Mouse (Mus musculus): ENCODE results near the gene Lclat1.
"Not testable (repeated sequence)": the region's sequence is repeated elsewhere in the genome, so short reads cannot be mapped to it uniquely, and the experiment has no call there.

Lclat1 gene

DNA sequence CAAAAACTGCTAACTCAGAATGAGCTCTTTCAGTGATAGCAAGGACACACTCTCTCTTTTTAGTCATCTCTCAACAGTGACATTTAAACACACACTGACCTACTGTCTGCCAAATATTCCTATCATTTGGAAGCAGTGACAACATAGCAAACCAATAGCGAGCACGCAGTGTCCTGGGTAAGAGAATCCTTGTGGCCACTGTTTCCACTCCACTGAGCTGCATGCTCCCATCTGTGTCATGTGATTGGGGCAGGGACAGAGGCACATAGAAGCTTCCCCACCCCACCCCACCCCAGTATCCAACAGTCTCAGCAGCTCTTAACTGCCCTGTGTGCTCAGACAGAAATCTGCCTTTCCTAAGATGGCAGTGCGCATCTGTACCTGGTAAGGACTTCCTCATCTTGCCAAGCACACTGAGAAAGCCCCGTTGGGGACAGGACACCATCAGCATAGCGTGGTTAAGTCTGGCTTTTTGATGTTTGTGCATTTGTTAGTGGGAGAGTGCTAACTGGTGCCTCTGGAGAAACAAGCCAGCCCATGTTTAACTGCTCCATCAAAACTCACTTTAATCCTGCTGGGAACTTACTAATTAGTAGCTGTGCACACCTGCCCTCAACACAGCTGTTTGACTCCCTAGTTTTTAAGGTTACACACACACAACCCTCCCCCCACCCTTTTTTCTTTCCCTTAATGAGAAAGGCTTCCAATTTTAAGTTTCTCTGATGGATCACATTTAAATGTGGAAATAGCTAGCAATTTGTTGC lies 133.5 kb downstream of the Lclat1 start:
- no peak for DNase-seq (ENCODE audit: low spot score in 2 of 2)

DNA sequence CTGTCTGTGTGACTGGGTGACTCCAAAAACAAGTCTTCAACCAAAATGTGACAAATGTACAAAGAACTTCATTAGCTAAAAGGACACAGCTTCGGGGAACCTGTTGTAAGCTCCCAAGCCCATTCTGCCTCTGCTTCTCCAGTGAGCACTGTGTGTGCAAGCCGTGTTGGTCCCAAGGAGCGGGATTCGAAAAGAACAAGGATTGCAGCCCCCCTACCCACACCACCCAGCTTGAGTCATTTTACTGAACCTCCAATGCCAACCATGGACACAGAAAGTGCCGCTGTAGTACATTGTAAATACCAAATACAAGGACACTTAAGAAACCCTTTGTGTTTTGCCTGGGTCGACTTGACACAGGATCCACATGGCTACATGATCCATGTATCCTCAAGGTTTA lies 135.9 kb downstream of the Lclat1 start:
- DNase-seq (ENCODE audit: low spot score in 2 of 2): no peak

DNA sequence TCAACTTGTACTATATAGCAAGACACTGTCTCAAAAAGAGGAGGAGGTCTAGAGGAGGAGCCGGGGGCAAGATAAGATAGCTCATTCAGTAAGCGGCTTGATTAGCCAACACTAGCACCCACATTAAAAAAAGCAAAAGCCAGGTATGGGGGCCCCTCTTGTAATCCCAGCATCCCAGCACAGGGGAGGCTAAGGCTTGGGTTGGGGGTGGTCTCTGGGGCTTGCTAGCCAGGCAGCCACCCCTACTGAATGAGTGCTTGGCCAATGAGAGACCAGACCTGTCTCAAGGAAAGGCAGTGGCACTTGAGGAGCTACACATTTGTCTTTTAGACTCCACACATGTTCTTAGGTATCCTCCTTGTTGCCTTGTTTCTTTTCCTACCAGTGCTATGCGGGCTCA lies 136.8 kb downstream of the Lclat1 start:
- DNase-seq (ENCODE audit: low spot score in 2 of 2): no peak

DNA sequence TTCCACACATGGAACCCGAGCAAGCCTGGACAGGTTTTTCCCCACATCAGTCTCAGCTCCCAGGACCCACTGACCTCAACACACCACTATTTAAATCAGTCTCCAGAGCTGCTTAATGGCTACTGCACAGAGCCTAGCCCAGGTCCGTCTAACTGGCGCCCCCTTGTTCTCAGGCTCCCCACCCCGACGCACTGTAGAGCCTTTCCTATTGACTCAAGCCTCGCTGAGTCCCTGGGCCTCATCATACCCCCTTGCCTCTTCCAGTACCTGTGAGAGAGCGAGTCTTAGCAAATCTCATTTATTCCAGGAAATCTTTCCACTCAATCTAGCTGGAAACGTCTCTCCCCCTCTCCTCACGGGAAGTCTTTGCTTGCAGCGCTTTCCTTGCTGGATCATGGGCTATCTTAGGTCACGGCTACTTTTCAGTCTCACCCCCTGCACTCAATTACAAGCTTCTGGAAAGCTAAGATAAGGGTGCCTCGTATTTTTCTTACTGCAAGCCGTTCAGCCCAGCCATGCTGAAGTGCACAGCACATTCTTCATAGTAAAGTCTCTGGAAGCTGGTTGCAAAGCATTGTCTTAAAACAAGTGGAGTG lies 137.4 kb downstream of the Lclat1 start:
- DNase-seq (ENCODE audit: low spot score in 2 of 2): no peak

DNA sequence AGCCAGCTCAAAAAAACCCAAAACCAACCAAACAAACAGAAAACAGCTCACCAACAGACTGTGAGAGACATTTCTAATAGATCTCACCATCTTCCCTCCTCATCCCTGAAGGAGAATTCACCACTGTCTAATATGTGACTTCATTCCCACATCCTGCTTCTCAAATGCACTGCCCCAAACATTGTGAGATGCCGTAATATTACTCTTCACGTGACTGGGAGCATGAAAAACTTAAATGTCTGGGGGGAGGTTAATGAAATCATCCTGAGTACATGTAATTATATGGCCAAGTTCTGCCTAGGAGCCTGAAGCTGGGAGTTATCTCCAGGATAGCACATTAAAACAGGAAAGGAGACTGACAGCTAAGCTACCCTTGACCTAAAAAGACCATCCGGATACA lies 138.3 kb downstream of the Lclat1 start:
- no peak for DNase-seq (ENCODE audit: low spot score in 2 of 2)

DNA sequence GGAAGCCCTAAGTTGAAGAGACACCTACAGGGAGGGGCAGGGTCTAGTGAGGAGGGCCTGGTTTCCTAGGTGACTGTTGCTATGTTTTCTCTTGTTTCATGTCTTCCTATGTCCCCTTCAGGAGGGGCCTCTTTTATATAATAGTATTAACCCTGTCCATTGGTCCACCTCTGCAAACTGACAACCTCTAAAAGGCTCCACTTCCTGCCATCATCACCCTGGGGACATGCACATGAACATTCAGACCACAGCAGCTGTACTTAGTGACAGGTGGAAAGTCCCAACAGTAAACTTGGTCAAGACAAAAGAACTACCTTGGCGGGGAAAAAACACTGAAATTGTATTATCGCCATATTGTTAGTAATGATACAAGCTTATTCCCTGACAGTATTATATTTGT lies 139.1 kb downstream of the Lclat1 start:
- no peak for DNase-seq (ENCODE audit: low spot score in 2 of 2)

DNA sequence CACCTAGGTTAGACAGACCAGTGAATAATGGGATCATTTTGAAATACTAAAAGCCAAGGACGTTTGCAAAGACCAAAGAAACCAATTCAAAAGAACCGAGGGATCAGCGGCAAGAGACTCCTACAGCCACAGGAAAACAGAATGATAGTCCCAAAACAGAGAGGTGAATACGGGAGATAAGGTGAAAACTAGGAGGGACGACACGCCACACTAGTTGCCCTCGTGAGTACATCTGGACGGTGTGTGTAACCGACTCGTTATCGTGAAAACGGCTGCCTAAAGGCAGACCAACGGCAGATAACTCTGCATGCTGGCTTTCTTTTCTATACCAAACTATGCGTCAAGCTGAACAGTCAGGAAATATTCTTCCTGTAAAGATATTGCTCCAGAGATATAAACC lies 140.0 kb downstream of the Lclat1 start:
- no peak for DNase-seq (ENCODE audit: low spot score in 2 of 2)

DNA sequence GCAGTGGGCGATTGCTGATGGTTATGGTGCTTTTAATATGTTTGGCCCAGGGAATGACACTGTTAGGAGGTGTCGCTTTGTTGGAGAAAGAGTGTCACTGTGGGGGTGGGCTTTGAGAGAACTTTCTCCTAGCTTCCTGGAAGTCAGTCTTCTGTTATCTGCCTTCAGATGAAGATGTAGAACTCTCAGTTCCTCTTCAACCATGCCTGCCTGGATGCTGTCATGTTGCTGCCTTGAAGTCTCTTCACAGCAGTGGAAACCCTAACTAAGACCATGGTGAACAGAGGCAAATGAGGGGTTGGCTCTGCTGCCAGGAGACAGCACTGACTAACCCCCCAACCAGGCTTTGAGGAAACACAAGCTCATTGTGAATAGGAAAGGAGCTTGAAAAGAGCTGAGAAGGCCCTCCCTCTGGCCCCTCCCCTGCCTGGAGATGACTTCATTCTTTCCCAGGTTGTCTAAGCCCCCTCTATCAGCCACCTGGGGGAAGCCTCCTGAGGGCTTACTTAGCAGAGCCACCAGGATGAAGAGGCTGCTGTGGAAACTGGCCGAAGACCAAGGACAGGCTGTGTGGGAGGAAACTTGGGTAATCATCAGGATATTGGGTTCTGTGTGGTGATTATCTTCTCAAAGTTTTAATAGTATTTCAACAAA lies 142.8 kb downstream of the Lclat1 start:
- no peak for DNase-seq (ENCODE audit: low spot score in 2 of 2)

DNA sequence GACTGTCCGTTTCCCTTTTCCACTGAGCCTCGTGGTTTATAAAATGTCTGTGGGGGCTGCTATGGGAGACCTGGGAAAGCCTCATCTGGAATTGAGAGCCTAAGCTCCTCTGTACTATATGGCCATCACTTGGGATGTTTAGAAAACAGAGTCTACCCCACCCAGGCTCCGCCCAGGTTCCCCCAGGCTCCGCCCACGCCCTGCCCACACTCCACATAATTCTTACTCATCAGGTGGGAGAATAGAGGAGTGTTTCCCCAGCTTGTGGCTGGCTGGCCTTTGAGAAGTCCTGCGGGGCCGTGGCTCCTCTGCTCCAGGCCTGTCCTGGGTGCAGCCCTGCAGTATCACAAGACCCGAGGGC lies 143.3 kb downstream of the Lclat1 start:
- DNase-seq (ENCODE audit: low spot score in 2 of 2): no peak

DNA sequence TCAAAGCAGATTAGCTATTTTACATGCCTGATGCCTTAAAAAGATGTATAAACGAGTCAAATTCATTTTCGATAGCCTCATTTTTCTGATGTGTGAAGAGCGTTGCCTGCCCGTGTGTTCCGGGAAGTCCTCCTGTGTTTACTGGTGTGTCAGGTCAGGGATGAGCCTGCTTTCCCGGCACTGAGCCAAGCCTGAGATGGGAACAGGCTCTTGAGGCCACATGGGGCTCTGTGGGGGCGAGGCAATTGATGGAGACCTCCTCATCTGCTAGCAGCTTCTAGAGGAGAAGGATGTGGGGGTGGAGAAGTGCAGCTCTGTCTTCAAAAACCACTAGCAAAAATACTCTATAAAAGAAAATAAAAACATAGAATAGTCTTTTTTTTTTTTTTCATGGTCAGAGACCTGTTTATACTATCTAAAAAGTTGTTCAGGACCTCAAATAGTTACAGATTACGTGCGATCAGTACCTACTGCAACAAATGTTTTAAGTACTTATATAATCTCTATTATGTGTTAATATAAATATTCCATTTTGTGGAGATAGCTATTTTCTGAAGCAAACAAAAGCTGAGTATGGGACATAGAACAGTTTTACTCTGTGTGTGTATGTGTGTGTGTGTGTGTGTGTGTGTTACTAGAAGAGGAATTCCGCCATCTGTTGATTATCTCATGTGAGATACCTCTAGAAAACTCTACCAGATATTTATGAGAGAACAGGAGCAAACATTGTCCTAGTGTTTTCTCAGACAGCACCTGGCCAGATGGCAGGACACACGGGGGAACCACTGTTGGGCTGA lies 144.2 kb downstream of the Lclat1 start:
- no peak for DNase-seq (ENCODE audit: low spot score in 2 of 2)

DNA sequence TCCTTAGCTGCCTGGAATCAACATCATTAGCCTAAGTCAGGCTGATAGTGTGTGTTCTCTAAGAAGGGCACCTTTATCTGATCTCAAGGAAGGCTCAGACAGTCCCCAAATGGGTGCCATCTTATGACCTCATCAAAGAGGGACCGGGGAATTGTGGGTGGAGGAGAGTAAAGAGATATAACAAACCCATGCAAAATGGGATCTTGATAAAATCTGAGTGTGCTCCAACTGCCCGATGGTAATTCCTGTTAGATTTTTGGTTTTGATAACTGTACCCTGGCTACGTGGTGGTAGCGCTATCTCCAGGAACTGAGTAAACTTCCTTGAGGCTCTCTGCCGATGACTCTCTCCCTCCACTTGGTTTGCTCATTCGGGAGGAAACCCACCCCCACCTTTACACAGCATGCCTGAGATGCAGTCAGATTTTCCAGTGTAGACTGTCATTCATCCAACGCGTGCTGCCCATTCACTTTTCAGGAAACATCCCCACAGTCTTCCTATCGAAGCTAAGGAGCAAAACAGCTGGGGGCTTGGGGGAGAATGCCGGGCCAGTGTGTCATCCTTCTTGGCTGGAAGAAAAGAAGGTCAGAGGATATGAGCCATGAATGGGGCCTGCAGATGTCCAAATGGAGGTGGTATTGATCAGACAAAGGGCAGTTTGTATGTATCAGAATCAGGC lies 145.6 kb downstream of the Lclat1 start:
- no peak for DNase-seq (ENCODE audit: low spot score in 2 of 2)

DNA sequence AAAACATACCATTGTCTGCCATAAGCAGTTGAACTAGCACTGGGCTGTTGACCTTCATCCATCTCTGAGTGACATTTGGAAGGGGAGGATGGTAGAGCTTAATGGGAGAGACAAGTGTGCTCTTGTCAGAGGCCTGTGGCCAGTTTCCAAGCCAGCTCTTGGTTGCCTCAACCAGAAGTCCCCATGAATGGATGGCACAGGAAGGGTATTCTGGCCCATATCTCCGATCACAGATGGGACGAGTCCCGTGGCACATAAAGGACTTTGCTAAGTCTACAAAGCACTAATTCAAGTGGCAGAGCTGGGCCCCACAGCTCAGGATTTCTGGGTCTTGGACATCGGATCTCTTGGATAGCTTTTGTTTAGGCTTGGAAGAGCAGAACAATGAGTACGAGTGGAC lies 148.0 kb downstream of the Lclat1 start:
- no peak for DNase-seq (ENCODE audit: low spot score in 2 of 2)

DNA sequence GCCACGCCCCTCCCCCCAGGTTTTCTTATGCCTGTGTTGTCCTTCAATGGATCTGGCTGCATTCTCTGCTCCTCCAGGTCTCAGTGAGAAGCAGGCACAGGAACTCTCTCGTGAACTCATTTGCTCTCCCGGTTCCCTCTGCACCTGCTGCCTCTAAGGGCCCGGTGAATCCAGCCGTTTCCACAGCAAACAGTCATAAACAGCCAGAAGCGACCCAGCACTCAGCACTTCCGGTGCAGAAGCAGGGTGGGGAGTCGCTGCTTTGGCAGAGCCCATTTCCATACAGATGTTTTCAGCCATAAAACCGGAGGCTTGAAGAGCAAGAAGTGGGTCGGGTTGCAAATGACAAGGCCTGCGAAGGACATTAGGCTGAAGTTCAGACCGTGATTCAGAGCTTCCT lies 150.8 kb downstream of the Lclat1 start:
- no peak for DNase-seq (ENCODE audit: low spot score in 2 of 2)

DNA sequence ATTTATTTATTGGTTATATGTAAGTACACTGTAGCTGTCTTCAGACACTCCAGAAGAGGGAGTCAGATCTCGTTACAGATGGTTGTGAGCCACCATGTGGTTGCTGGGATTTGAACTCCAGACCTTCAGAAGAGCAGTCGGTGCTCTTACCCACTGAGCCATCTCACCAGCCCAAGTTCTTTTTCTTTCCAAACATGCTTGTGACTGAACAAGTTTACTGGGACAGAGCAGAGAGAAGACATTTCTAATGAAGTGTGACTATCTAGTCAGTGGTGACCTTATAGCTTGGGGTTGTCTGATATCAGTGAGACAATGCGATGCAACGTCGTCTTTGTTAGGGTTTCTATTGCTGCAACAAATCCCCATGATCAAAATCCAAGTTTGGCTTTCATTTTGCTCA lies 151.5 kb downstream of the Lclat1 start:
- DNase-seq (ENCODE audit: low spot score in 2 of 2): not testable (repeated sequence)

DNA sequence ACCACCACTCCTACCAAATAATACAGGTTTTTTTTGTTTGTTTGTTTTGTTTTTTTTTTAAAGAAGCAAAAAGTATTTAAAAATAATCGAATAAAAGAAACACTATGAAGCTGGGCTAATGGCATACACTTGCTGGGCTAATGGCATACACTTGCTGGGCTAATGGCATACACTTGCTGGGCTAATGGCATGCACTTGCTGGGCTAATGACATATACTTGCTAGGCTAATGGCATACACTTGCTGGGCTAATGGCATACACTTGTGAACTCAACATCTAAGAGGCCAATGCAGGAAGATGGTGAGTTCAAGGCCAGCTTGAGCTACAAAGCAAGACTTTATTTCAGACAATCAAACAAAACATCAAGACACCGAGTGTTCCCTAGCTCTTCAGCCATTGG lies 154.8 kb downstream of the Lclat1 start:
- DNase-seq (ENCODE audit: low spot score in 2 of 2): no peak

DNA sequence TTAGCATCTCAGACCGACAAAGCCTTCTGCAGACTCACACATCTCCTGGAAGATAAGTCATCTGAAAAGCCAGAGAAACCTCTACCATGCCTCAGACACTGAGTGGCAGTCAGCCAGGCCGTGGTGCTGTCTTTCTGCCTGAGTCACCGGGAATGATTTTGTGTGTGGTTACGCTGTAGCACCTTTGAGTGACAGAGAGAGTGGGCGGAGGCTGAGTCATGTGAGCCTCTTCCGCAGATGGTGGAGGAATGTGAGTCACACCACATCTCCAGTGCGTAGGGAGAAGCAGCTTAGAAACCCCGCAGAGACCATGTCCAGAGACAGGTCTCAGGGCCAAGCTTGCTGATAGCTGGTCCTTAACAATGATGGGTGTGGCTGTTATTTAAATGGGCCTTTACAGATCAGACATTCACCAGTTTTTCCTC lies 155.3 kb downstream of the Lclat1 start:
- peak; percentile 78 to 83 for DNase-seq (ENCODE audit: low spot score in 2 of 2)

DNA sequence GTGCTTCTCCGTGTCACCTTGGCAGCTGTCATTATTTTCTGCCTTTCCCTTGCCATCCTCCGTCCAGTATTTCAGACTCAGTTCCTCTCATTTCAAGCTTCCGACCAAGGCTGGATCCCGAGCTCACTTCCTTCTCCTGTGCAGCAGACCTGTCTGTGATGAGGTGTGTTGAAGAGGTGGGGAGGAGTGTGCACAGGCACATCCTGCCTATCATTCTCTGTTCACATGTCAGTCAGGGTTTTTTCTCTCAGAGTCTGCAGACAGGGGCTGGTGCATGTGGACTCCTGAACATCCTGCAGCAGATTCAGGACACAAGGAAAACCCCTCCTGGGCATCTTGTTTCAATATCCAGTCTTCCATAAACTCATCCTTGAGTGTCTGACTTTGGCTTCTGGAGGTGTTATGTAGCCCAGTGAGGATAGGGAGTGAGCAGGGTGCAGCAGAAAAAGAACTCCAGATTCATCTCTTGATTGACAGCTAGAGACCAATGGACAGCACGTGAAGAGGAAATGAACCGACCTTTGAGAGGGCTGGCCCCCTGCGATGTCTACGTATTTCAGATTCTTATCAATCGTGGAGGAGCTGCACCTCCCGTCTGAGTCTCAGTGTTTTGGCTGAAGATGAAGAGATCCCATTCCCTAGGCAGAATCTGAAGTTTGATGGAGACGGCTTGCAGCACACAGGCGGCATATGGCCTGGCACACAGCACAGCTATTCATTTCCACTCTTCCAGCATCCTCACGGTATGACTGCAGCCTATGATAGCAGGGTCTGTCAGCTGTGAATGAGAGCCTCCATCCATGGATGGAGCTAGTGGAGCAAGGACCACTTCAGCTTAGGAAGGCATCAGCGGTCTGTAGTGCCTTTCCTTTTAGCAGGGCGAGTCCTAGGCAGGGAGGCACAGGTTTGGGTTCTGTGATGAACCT lies 163.3 kb downstream of the Lclat1 start:
- peak; percentile 53 to 59 for DNase-seq (ENCODE audit: low spot score in 2 of 2)

DNA sequence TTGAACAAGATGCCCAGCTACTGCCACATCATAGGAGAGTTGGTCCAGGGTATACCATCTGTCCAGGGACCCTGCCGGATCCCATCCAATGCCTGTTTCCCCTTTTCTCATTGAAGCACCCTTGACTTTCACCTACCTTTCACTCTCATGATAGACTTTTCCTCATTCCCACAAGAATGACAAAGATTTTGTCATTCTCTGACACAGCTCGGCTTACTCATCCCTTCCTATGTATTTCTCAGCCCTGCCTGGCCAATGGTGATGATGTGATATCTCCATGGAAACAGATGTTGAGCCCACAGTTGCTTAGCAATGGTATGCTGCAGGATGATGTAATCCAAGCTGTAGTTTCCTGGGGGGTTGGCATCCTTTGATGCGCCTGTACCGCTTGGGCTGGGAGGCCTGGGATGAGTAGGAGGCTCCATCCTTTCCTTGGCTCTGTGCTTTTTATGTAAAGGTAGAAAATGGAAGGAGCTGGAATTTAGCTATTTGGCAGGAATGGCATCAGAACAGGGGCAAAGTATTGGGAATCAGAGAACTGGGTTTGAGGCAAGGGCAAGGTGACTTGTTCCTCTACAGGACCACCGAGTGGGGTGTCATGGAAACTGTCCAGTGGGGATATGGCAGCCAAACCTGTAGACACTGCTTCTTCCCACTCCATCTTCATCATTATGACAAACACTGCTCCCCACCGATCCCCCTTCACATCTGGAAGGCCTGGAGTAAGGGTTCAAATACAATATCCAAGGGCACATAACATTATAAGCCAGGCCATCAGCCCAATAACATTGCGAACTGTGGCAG lies 164.2 kb downstream of the Lclat1 start:
- peak; percentile 81 to 92 for DNase-seq (ENCODE audit: low spot score in 2 of 2)

DNA sequence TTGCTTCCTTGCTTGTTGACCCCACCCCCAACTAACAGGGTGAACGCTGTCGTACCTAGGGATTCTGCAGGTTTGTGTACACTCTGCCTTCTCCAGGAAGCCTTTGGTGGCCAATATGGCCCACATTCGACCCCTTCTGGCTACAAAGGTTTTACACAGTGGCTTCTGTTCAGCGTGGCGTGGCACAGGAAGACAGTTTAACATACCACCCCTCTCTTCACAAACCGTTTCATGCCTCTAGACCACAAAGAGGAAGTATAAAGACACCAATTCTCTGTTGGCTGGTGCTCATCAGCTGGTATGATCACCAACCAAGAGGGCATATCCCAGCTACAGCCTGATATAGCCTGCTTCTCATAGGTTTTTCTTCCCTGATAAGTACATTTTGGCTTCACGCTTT lies 166.0 kb downstream of the Lclat1 start:
- peak in 1 of 2 experiments; percentile 10 for DNase-seq (ENCODE audit: low spot score in 2 of 2)

DNA sequence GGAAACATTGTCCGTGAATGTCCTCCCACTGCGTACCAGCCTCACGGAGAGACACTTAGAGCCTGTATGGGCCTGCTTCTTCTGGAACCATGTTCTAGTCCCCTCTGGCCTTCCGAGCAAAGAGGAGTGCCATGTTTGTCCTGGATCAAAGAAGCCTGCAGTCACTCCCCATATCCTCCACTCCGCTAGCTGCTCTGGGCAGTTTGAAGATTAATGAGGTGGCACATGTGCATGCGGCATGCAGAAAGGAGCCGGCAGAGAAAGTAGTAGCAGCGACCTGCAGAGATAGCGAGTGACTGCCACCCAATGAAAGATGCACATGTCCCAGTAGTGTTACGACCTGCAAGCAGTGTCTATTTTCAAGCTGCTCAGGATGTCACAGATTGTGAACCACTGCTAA lies 167.3 kb downstream of the Lclat1 start:
- DNase-seq (ENCODE audit: low spot score in 2 of 2): peak in 1 of 2 experiments; percentile 15

All from right cerebral cortex, postnatal 10 days (tissue).